ENCODE assay signal across 9 mouse cellular contexts in the genomic region with DNA sequence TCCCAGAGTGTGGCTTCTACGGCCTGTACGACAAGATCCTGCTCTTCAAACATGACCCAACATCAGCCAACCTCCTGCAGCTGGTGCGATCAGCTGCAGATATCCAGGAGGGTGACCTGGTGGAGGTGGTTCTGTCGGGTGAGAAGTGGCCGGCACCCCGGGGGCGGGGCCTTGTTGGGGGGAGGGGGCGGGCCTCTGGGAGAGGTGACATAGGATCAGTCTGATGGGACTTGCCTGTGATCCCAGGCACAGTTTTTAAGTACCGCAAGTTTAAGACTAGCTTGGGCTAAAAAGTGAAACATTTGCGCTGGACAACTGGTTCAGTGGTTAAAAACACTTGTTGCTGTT. TPM values are rescaled to one million over a fixed set of nuclear protein-coding genes. Genes with fewer than 3 reads are reported as not detected.
DNase-seq lines count a peak whose midpoint lies in the region; ATAC-seq and TF ChIP-seq lines count a peak whose summit lies in the region.
"Had no signal": no experiment of that assay in that cellular context is flagged by ENCODE, and none has a peak within 500 bp of the region (broad histone marks: within the 10 kb centered on the region; RNA-seq: fewer than 3 reads in every experiment).

No protein-coding gene starts in this region.

- H3K27me3 ChIP-seq in heart, postnatal 0 days (ENCODE audit: control insufficient read depth, insufficient read depth, low read length), result no peaks in the 10 kb centered on the region
- 0 out of 2 replicates have a peak, but pooled peaks cover 5% of the 10 kb centered on the region for H3K27me3 ChIP-seq in forebrain, embryonic 12.5 days
- no peaks in the 10 kb centered on the region for H3K27me3 ChIP-seq in liver, embryonic 13.5 days

- H3K4me1 ChIP-seq in heart, postnatal 0 days (ENCODE audit: control insufficient read depth, insufficient read depth), result peaks cover 10% of the 10 kb centered on the region; the same call in 1 of the 2 replicates
- peaks cover 3 to 20% of the 10 kb centered on the region in 2 experiments; a peak in 3 of 4 replicates for H3K4me1 ChIP-seq in ES-E14 (ENCODE audit: control insufficient read depth in 2 of 2, insufficient read depth in 2 of 2, low read length in 2 of 2, poor library complexity in 1 of 2)
- H3K4me1 ChIP-seq in forebrain, embryonic 12.5 days, result peaks cover 34% of the 10 kb centered on the region
- H3K4me1 ChIP-seq in liver, embryonic 13.5 days (replicated peaks), result peaks cover 47% of the 10 kb centered on the region

- 47% methylated on average over 10 of the region's 10 CpGs for WGBS in heart, postnatal 0 days
- 35% methylated on average over 10 of the region's 10 CpGs for WGBS in forebrain, embryonic 12.5 days
- WGBS in liver, embryonic 13.5 days (ENCODE audit: insufficient replicate concordance), result 22% methylated on average over 10 of the region's 10 CpGs

- TF ChIP-seq CTCF in heart, postnatal 0 days (IDR thresholded peaks at IDR 0.05; ENCODE audit: low read depth), result no peak

- ATAC-seq in heart, postnatal 0 days (ENCODE audit: insufficient read depth, low read depth), result no peak
- no peak for ATAC-seq in forebrain, embryonic 12.5 days (ENCODE audit: low FRiP score)
- ATAC-seq in liver, embryonic 13.5 days (ENCODE audit: low read depth), result no peak
- no peak for ATAC-seq in activated CD4-positive, CD25-positive, alpha-beta regulatory T cell, adult 4 months
- no peak for ATAC-seq in erythroid progenitor cell, adult 5-6 weeks (replicated peaks; ENCODE audit: low FRiP score, poor library complexity, severe bottlenecking)

- in situ Hi-C loops in ES-E14 (cut with MboI; ENCODE audit: low sequenced_read_pairs in 2 of 2, unreplicated experiment in 2 of 2), result no loop called here

- DNase-seq in heart, postnatal 0 days (ENCODE audit: low spot score), result no peak
- DNase-seq in heart, postnatal 14 days, result no peak
- DNase-seq in ES-E14 (ENCODE audit: low read depth, low spot score), result no peak
- DNase-seq in liver, embryonic 13.5 days, result no peak
- no peak for DNase-seq in urinary bladder, postnatal 10 days (ENCODE audit: low spot score)
- DNase-seq: cerebellum, postnatal 14 days had no signal

- H3K9me3 ChIP-seq in heart, postnatal 0 days (replicated peaks; ENCODE audit: control insufficient read depth, low read length), result no peaks in the 10 kb centered on the region
- no peaks in the 10 kb centered on the region for H3K9me3 ChIP-seq in ES-E14 (ENCODE audit: control insufficient read depth, insufficient read depth, low read depth, low read length)
- no peaks in the 10 kb centered on the region for H3K9me3 ChIP-seq in forebrain, embryonic 12.5 days
- H3K9me3 ChIP-seq in liver, embryonic 13.5 days (replicated peaks), result no peaks in the 10 kb centered on the region

- peak overlapping the region; percentile 96 for H3K4me2 ChIP-seq in heart, postnatal 0 days (ENCODE audit: low read depth, low read length)
- H3K4me2 ChIP-seq in forebrain, embryonic 12.5 days, result peak overlapping the region; percentile 36
- peak overlapping the region; percentile 100 for H3K4me2 ChIP-seq in liver, embryonic 13.5 days

- H3K27ac ChIP-seq in heart, postnatal 0 days (ENCODE audit: low read depth), result peak overlapping the region; percentile 90
- no peak overlapping the region for H3K27ac ChIP-seq in ES-E14 (ENCODE audit: insufficient read depth, low read depth, low read length, poor library complexity, severe bottlenecking)
- no peak overlapping the region for H3K27ac ChIP-seq in forebrain, embryonic 12.5 days
- H3K27ac ChIP-seq in liver, embryonic 13.5 days, result peak overlapping the region; percentile 63

- H3K4me3 ChIP-seq in heart, postnatal 0 days (ENCODE audit: low read depth, low read length), result peak overlapping the region; percentile 84
- peak overlapping the region; percentile 45 to 54; a peak in 2 of 4 replicates for H3K4me3 ChIP-seq in ES-E14 (ENCODE audit: insufficient read depth in 1 of 2, low read depth in 1 of 2, low read length in 2 of 2, poor library complexity in 1 of 2, severe bottlenecking in 1 of 2)
- 0 out of 2 replicates have a peak overlapping the region, but pooled peaks have one; percentile 5 for H3K4me3 ChIP-seq in forebrain, embryonic 12.5 days (replicated peaks)
- peak overlapping the region; percentile 73 for H3K4me3 ChIP-seq in liver, embryonic 13.5 days (replicated peaks)

- peak overlapping the region; percentile 54; the same call in 1 of the 2 replicates for H3K9ac ChIP-seq in heart, postnatal 0 days (replicated peaks; ENCODE audit: low read depth, low read length)
- peak overlapping the region; percentile 12; the same call in 1 of the 2 replicates for H3K9ac ChIP-seq in ES-E14 (ENCODE audit: insufficient read depth, low read depth, low read length, poor library complexity, severe bottlenecking)
- no peak overlapping the region for H3K9ac ChIP-seq in forebrain, embryonic 12.5 days
- H3K9ac ChIP-seq in liver, embryonic 13.5 days, result peak overlapping the region; percentile 84

- H3K36me3 ChIP-seq in heart, postnatal 0 days (replicated peaks; ENCODE audit: control insufficient read depth, insufficient read depth, low read length), result peaks cover 41% of the 10 kb centered on the region
- peaks cover 4% of the 10 kb centered on the region; the same call in 1 of the 2 replicates for H3K36me3 ChIP-seq in ES-E14 (ENCODE audit: control insufficient read depth, insufficient read depth, low read length, poor library complexity, severe bottlenecking)
- H3K36me3 ChIP-seq in forebrain, embryonic 12.5 days (replicated peaks), result peaks cover 29% of the 10 kb centered on the region
- H3K36me3 ChIP-seq in liver, embryonic 13.5 days, result peaks cover 26% of the 10 kb centered on the region

- intact Hi-C loops in heart, postnatal 14 days (cut with DNase I), result no loop called here

- no peak for TF ChIP-seq EP300 in heart, postnatal 0 days (IDR thresholded peaks at IDR 0.05; ENCODE audit: low read depth)

RNA-seq across cellular contexts. Expression of a gene that starts 3.1 kb away (rescaled TPM):
- total RNA-seq in heart, postnatal 0 days (2014; rRNA removed; ENCODE audit: low replicate concordance), result 10.6 and 13.4 TPM in 2 replicates
- polyA plus RNA-seq in heart, postnatal 0 days (2015; fragmentation: Nextera tagmentation; extraction: Ambion mirVana), result 8.3 and 8.8 TPM in 2 replicates
- 10 to 100 TPM; 35.3 to 35.9 TPM for total RNA-seq in heart, postnatal 14 days (2021)
- 5.7 and 6.9 TPM in 2 replicates for total RNA-seq in ES-E14 (2012; rRNA removed)
- 10.0 and 10.9 TPM in 2 replicates for polyA plus RNA-seq in forebrain, embryonic 12.5 days (2016; fragmentation: Nextera tagmentation; extraction: Ambion mirVana)
- 2.7 and 3.5 TPM in 2 replicates for polyA plus RNA-seq in liver, embryonic 13.5 days (2015; fragmentation: Nextera tagmentation; extraction: Ambion mirVana)
- polyA plus RNA-seq in activated CD4-positive, CD25-positive, alpha-beta regulatory T cell, adult 4 months (2017; shearing (Covaris generic)), result 10 to 100 TPM; 45.7 to 47.6 TPM
- 8.3 and 18.4 TPM in 2 replicates for total RNA-seq in erythroid progenitor cell, adult 5-6 weeks (2015; ENCODE audit: low replicate concordance)
- total RNA-seq in erythroid progenitor cell, adult 5-6 weeks (2017; ENCODE audit: low replicate concordance), result 3.8 and 4.9 TPM in 2 replicates

RNA-seq across cellular contexts. Expression of a gene that starts 29.3 kb away (rescaled TPM):
- 40.4 and 54.2 TPM in 2 replicates for total RNA-seq in heart, postnatal 0 days (2014; rRNA removed; ENCODE audit: low replicate concordance)
- polyA plus RNA-seq in heart, postnatal 0 days (2015; fragmentation: Nextera tagmentation; extraction: Ambion mirVana), result 28.0 and 28.9 TPM in 2 replicates
- total RNA-seq in heart, postnatal 14 days (2021), result 10 to 100 TPM; 42.8 to 45.5 TPM
- total RNA-seq in ES-E14 (2012; rRNA removed), result 12.8 and 18.5 TPM in 2 replicates
- 30.5 and 31.4 TPM in 2 replicates for polyA plus RNA-seq in forebrain, embryonic 12.5 days (2016; fragmentation: Nextera tagmentation; extraction: Ambion mirVana)
- polyA plus RNA-seq in liver, embryonic 13.5 days (2015; fragmentation: Nextera tagmentation; extraction: Ambion mirVana), result 10.0 and 10.7 TPM in 2 replicates
- polyA plus RNA-seq in activated CD4-positive, CD25-positive, alpha-beta regulatory T cell, adult 4 months (2017; shearing (Covaris generic)), result 1 to 10 TPM; 6.5 to 7.5 TPM
- total RNA-seq in erythroid progenitor cell, adult 5-6 weeks (2015; ENCODE audit: low replicate concordance), result 6.5 and 7.5 TPM in 2 replicates
- 4.9 and 19.6 TPM in 2 replicates for total RNA-seq in erythroid progenitor cell, adult 5-6 weeks (2017; ENCODE audit: low replicate concordance)

RNA-seq across cellular contexts. Expression of a gene that starts 29.3 kb away (rescaled TPM):
- 63.9 and 69.6 TPM in 2 replicates for total RNA-seq in heart, postnatal 0 days (2014; rRNA removed; ENCODE audit: low replicate concordance)
- polyA plus RNA-seq in heart, postnatal 0 days (2015; fragmentation: Nextera tagmentation; extraction: Ambion mirVana), result 3.8 TPM in 2 replicates
- total RNA-seq in heart, postnatal 14 days (2021), result 10 to 100 TPM; 18.6 to 19.0 TPM
- 4.5 and 7.0 TPM in 2 replicates for total RNA-seq in ES-E14 (2012; rRNA removed)
- polyA plus RNA-seq in forebrain, embryonic 12.5 days (2016; fragmentation: Nextera tagmentation; extraction: Ambion mirVana), result 2.6 and 3.2 TPM in 2 replicates
- 0.15 and 0.17 TPM in 2 replicates for polyA plus RNA-seq in liver, embryonic 13.5 days (2015; fragmentation: Nextera tagmentation; extraction: Ambion mirVana)
- not detected for polyA plus RNA-seq in activated CD4-positive, CD25-positive, alpha-beta regulatory T cell, adult 4 months (2017; shearing (Covaris generic))
- not detected in 2 replicates for total RNA-seq in erythroid progenitor cell, adult 5-6 weeks (2015; ENCODE audit: low replicate concordance)
- total RNA-seq in erythroid progenitor cell, adult 5-6 weeks (2017; ENCODE audit: low replicate concordance), result not detected in 2 replicates

RNA-seq across cellular contexts. Expression of a gene that starts 30.1 kb away (rescaled TPM):
- total RNA-seq in heart, postnatal 0 days (2014; rRNA removed; ENCODE audit: low replicate concordance), result 128 and 148 TPM in 2 replicates
- polyA plus RNA-seq in heart, postnatal 0 days (2015; fragmentation: Nextera tagmentation; extraction: Ambion mirVana), result 55.5 and 61.1 TPM in 2 replicates
- 10 to 100 TPM; 65.3 to 69.1 TPM for total RNA-seq in heart, postnatal 14 days (2021)
- 76.0 and 105 TPM in 2 replicates for total RNA-seq in ES-E14 (2012; rRNA removed)
- polyA plus RNA-seq in forebrain, embryonic 12.5 days (2016; fragmentation: Nextera tagmentation; extraction: Ambion mirVana), result 176 and 180 TPM in 2 replicates
- polyA plus RNA-seq in liver, embryonic 13.5 days (2015; fragmentation: Nextera tagmentation; extraction: Ambion mirVana), result 32.8 and 34.0 TPM in 2 replicates
- polyA plus RNA-seq in activated CD4-positive, CD25-positive, alpha-beta regulatory T cell, adult 4 months (2017; shearing (Covaris generic)), result 10 to 100 TPM; 23.0 to 23.1 TPM
- 75.0 and 87.2 TPM in 2 replicates for total RNA-seq in erythroid progenitor cell, adult 5-6 weeks (2015; ENCODE audit: low replicate concordance)
- 76.9 and 128 TPM in 2 replicates for total RNA-seq in erythroid progenitor cell, adult 5-6 weeks (2017; ENCODE audit: low replicate concordance)

RNA-seq across cellular contexts. Expression of a gene that starts 45.8 kb away (rescaled TPM):
- total RNA-seq in heart, postnatal 0 days (2014; rRNA removed; ENCODE audit: low replicate concordance), result 0.27 and 4.0 TPM in 2 replicates
- 1.7 and 2.5 TPM in 2 replicates for polyA plus RNA-seq in heart, postnatal 0 days (2015; fragmentation: Nextera tagmentation; extraction: Ambion mirVana)
- under 1 TPM; 0.81 to 0.98 TPM for total RNA-seq in heart, postnatal 14 days (2021)
- total RNA-seq in ES-E14 (2012; rRNA removed), result 0.79 and 1.0 TPM in 2 replicates
- polyA plus RNA-seq in forebrain, embryonic 12.5 days (2016; fragmentation: Nextera tagmentation; extraction: Ambion mirVana), result 14.7 and 16.4 TPM in 2 replicates
- polyA plus RNA-seq in liver, embryonic 13.5 days (2015; fragmentation: Nextera tagmentation; extraction: Ambion mirVana), result 0.67 and 0.81 TPM in 2 replicates
- not detected for polyA plus RNA-seq in activated CD4-positive, CD25-positive, alpha-beta regulatory T cell, adult 4 months (2017; shearing (Covaris generic))
- not detected in 2 replicates for total RNA-seq in erythroid progenitor cell, adult 5-6 weeks (2015; ENCODE audit: low replicate concordance)
- not detected in 2 replicates for total RNA-seq in erythroid progenitor cell, adult 5-6 weeks (2017; ENCODE audit: low replicate concordance)

Comparison
In these comparisons a context has a peak if more than half of its experiments do, and no peak if none do; other contexts are left out.
1. H3K27ac ChIP-seq: peak in heart, postnatal 0 days (single experiment) and liver, embryonic 13.5 days (single experiment); none in ES-E14 (single experiment) and forebrain, embryonic 12.5 days (single experiment).
2. H3K4me2 ChIP-seq: peak in every context shown above with its lines; median percentile 100 in liver, embryonic 13.5 days; 96 in heart, postnatal 0 days; 36 in forebrain, embryonic 12.5 days.
3. H3K4me3 ChIP-seq: peak in every context shown above with its lines; median percentile 84 in heart, postnatal 0 days; 73 in liver, embryonic 13.5 days; 50 in ES-E14; 5 in forebrain, embryonic 12.5 days.